Mouse (Mus musculus): ENCODE results near the gene Fgfr2.

Gene Fgfr2

GRCm38 (mm10) chr7:131362615-131363300 lies 1760.4 kb downstream of the Fgfr2 start, which contains the start of gene 2310057M21Rik:
TSS of gene 2310057M21Rik (minus strand) at chr7:131362759.
- peak; percentile 96 for DNase-seq

- DNase-seq, result no peak
These were observed 1760.9 kb downstream of the Fgfr2 start for GRCm38 (mm10) chr7:131362269-131362614.

GRCm38 (mm10) chr7:131356105-131356504 lies 1767.0 kb downstream of the Fgfr2 start:
- no peak for DNase-seq

GRCm38 (mm10) chr7:131345856-131346541 lies 1777.2 kb downstream of the Fgfr2 start:
- no peak for DNase-seq

GRCm38 (mm10) chr7:131337502-131338068 lies 1785.6 kb downstream of the Fgfr2 start:
- no peak for DNase-seq

- DNase-seq, result no peak
These were observed 1789.6 kb downstream of the Fgfr2 start, which contains the start of gene Fam24a for GRCm38 (mm10) chr7:131333564-131333963. TSS of gene Fam24a (plus strand) at chr7:131333864.

GRCm38 (mm10) chr7:131331688-131332087 lies 1791.5 kb downstream of the Fgfr2 start:
- DNase-seq, result no peak

DNA sequence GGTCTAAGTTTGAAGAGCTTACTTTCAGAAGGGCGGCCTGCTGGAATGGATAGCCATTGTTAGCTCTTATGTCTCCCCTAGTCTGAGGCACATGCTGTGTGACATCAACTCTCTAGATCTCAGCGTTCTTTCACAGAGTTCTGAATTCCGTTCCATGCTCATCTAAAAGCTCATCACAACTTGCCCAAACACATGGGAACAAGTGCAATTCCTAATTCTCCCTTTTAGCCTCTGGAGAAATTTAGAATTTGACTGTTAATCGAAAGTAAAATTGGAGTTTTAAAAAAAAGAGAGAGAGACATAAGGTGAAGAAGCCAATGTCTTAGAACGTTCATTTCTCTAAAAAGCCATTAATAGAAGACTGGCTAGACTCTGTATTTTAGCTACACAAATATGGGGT lies 1793.7 kb downstream of the Fgfr2 start, which contains the start of gene Fam24b:
Gene Fam24b, minus strand, starts transcription at position 101 of the 400 bp plus-strand sequence.
- DNase-seq, result no peak

DNA sequence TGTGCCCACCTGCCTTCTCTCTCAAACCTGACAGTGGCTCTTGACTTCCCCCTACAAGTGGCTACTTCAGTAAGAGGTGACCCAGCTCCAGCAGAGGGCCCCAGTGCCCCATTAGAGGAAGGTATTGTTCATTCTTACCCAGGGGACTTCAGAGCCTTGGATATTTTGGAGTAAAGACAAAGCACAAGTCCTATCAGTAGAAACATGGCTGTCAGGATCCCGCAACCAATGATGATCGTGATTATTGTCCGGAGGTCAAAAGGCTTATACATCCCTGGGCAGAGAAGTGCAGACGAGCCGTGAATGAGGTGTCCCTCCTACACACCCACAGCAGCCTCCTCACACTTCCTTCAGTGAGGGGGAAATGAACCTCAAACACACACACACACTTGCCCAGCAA lies 1796.1 kb downstream of the Fgfr2 start:
- DNase-seq, result no peak

DNA sequence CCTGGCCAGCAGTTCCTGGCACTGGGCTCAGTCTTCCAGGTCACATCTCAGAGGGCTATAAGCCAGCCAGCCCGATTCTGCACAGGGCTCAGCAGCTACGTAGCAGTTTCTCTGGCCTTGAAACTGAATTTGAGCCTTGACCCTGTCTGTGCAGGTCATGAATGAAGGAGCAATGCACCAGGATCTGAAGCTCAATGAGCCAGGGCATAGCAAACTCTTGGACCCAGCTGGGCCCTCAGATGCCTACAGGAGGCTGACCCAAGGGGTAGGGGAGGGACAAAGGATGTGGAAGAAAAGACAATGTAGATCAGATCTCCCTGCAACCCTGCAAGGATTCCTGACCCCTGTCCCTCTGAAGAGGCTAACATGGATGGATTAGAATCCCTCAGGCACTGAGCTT lies 1801.0 kb downstream of the Fgfr2 start, which contains the start of gene Cuzd1:
Gene Cuzd1, minus strand, starts transcription at position 101 of the 400 bp plus-strand sequence.
- DNase-seq, result no peak

DNA sequence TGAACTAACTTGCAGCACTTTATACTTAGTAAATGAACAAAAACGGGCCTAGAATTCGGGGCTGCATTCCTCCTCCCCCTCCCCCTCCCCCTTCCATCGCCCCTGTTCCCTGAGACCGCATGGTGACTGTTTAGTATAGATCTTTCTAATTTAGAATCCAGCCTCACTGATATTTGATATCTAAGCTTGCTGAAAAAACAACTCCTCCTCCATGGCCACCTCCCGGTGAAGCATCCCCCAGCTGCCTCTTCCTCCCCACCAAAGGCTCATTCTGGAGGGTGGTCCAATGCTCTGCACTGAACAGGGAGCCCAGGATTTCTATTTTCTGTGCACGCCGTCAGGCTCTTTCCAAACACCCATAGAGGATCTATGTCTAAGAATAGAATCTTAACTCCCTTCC lies 1804.8 kb downstream of the Fgfr2 start:
- no peak for DNase-seq

- DNase-seq, result no peak
These were observed 1805.6 kb downstream of the Fgfr2 start for GRCm38 (mm10) chr7:131317587-131317986.

GRCm38 (mm10) chr7:131314493-131314892 lies 1808.7 kb downstream of the Fgfr2 start:
- DNase-seq, result no peak

DNA sequence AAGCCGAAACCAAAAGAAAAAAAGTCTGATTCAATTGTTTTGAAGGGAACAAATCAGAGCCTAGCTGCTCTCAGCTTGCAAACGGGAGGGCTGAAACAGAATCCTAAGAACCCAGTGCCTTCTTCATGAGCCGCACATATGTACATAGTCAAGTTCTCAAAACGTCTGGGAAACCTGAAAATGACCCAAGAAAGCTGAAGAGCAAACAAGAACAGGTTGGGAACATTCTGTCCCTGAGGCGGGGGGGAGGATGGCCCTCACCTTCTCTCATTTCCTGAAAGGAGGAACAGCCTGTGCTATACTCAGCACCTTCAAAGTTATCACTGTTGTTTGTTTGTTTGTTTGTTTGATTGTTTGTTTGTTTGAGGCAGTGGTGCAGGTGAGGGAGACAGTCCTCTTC lies 1816.4 kb downstream of the Fgfr2 start:
- DNase-seq, result no peak

DNA sequence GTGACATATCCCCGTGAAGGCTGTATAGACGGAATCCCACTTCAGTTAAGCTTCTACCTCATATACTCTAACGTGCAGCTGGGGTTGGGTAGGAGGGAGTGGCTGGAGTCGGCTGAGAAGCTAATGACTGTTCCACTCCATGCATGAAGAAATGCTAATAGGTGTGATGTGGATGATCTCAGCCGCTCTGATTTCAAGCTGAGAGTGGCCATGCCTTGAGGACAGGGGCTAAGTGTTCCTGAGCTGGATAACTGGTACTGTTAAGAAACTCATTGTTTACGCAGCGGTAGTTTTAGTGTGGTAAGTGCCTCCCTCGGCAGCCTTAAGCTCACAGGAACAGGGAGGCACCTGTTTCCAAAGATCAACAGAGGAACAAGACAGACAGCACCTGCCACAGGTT lies 1819.8 kb downstream of the Fgfr2 start:
- DNase-seq, result no peak

- DNase-seq, result no peak
These were observed 1826.0 kb downstream of the Fgfr2 start for GRCm38 (mm10) chr7:131297151-131297550.

DNA sequence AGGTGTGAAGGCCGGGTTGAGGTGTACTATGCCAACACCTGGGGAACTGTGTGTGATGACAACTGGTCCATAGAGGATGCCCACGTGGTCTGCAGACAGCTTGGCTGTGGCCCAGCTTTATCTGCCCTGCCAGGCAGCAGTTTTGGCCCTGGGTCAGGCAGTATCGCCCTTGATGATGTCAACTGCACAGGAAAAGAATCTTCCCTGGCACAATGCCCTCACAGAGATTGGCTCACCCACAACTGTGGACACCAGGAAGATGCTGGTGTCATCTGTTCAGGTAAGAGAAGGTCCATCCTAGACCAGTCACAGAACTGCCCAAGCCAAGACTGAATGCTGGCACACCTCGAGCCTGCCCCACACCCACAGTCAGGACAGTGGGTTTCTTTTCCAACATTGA lies 1857.3 kb downstream of the Fgfr2 start:
- no peak for DNase-seq

- DNase-seq, result no peak
These were observed 1858.9 kb downstream of the Fgfr2 start for GRCm38 (mm10) chr7:131264251-131264650.

- peak; percentile 54 for DNase-seq
These were observed 1862.2 kb downstream of the Fgfr2 start for GRCm38 (mm10) chr7:131260946-131261345.

GRCm38 (mm10) chr7:131257309-131257708 lies 1865.8 kb downstream of the Fgfr2 start:
- no peak for DNase-seq

- DNase-seq, result no peak
These were observed 1866.3 kb downstream of the Fgfr2 start for GRCm38 (mm10) chr7:131256841-131257240.

DNA sequence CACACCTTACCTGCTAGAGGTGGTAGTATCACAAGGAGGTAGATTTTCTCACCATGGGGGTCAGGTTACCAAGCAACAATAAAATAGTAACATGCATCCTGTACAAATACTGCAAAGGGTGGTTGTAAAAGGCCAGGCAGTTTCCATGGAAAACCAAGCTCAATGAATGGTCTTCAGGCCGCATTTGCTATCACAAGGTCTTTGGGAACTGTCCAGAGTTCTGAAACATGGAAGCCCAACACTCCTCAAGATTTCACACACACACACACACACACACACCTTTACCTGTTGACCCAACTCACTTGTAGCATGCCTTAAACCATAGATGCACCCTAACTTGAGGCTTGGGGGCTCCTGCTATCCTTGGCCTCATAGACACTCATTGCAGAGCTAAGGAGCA lies 1878.2 kb downstream of the Fgfr2 start:
- DNase-seq, result no peak

GRCm38 (mm10) chr7:131236091-131236490 lies 1887.1 kb downstream of the Fgfr2 start:
- DNase-seq, result no peak

DNA sequence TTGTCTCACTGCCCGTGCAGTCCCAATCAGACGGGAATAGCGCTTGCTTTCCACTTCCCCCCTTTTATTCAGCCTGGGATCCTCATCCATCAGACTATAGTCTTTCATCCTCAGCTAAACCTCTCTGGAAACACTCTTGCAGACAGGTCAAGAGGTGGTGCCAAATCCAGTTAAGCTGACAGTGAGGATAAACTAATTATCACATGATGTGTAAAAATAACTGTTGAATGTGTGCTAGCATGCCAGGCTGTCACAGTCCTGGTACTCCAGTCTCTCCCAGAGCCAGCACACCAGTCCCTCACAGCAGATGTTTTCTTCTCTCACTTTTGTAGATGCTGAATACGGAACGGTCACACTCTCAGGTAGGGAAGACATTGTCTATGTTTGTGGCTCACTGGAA lies 1900.1 kb downstream of the Fgfr2 start:
- DNase-seq, result no peak

Data from right cerebral cortex, adult 18-20 months (tissue).